Mouse (Mus musculus) intestine, embryonic 16.5 days (tissue): Measurements from ENCODE around the gene Ccs. TPM values are rescaled to one million over a fixed set of nuclear protein-coding genes. Genes with fewer than 3 reads are reported as not detected.

Experiments used
- polyA plus RNA-seq: library from polyadenylated mRNA; unstranded; fragments of >200 nt; fragmentation: Nextera tagmentation; extraction: Ambion mirVana; gene quantifications from 2 replicates; pipeline ENCODE4 v1.2.1, GENCODE M21; 2015

Gene Ccs
- polyA plus RNA-seq, 1 experiment from 2014 or later, result 65.8 TPM

Other genes starting within 250 kb of the Ccs start
- 2.7 and 4.0 TPM in 2 replicates for gene Lrfn4, start 223.7 kb downstream of the Ccs start, polyA plus RNA-seq
- 66.0 and 69.2 TPM in 2 replicates for gene Rce1, start 213.7 kb downstream of the Ccs start, polyA plus RNA-seq
- gene Gm960, start 140.7 kb downstream of the Ccs start, polyA plus RNA-seq, result 1.1 and 2.1 TPM in 2 replicates
- gene Sptbn2, start 128.2 kb downstream of the Ccs start, polyA plus RNA-seq, result 0.77 and 0.88 TPM in 2 replicates
- gene Rbm4b, start 82.8 kb downstream of the Ccs start, polyA plus RNA-seq, result 38.5 and 41.6 TPM in 2 replicates
- 47.3 and 49.4 TPM in 2 replicates for gene Rbm4, start 45.4 kb downstream of the Ccs start, polyA plus RNA-seq
- 29.4 and 30.1 TPM in 2 replicates for gene Gm21992, start 27.7 kb downstream of the Ccs start, polyA plus RNA-seq
- 73.1 and 77.0 TPM in 2 replicates for gene Rbm14, start 27.7 kb downstream of the Ccs start, polyA plus RNA-seq
- gene Ccdc87, start within 50 bp of the Ccs start, polyA plus RNA-seq, result 0.06 TPM in 1 of 2 replicates, not detected in the other
- 24.0 and 26.3 TPM in 2 replicates for gene Ctsf, start 15.8 kb upstream of the Ccs start, polyA plus RNA-seq
- gene Actn3, start 38.6 kb upstream of the Ccs start, polyA plus RNA-seq, result 1.1 and 1.3 TPM in 2 replicates
- 10.9 and 11.1 TPM in 2 replicates for gene Zdhhc24, start 39.3 kb upstream of the Ccs start, polyA plus RNA-seq
- 2.4 and 2.8 TPM in 2 replicates for gene Bbs1, start 67.3 kb upstream of the Ccs start, polyA plus RNA-seq
- gene Dpp3, start 89.0 kb upstream of the Ccs start, polyA plus RNA-seq, result 137 and 138 TPM in 2 replicates
- 1.3 and 1.6 TPM in 2 replicates for gene Peli3, start 103.8 kb upstream of the Ccs start, polyA plus RNA-seq
- gene Mrpl11, start 122.8 kb upstream of the Ccs start, polyA plus RNA-seq, result 88.1 and 98.2 TPM in 2 replicates
- gene Npas4, start 151.0 kb upstream of the Ccs start, polyA plus RNA-seq, result 0.13 and 0.22 TPM in 2 replicates
- gene Slc29a2, start 184.5 kb upstream of the Ccs start, polyA plus RNA-seq, result 4.5 and 5.4 TPM in 2 replicates
- 34.2 and 39.3 TPM in 2 replicates for gene B4gat1, start 199.5 kb upstream of the Ccs start, polyA plus RNA-seq
- gene AC124502.3, start 199.6 kb upstream of the Ccs start, polyA plus RNA-seq, result 0.92 and 1.5 TPM in 2 replicates
- gene Brms1, start 202.0 kb upstream of the Ccs start, polyA plus RNA-seq, result 43.7 and 44.1 TPM in 2 replicates
- 2.5 and 2.8 TPM in 2 replicates for gene Rin1, start 211.1 kb upstream of the Ccs start, polyA plus RNA-seq
- gene Cd248, start 228.7 kb upstream of the Ccs start, polyA plus RNA-seq, result 42.8 and 49.6 TPM in 2 replicates
- 4.7 and 5.1 TPM in 2 replicates for gene Tmem151a, start 246.2 kb upstream of the Ccs start, polyA plus RNA-seq
- 155 and 176 TPM in 2 replicates for gene Yif1a, start 249.2 kb upstream of the Ccs start, polyA plus RNA-seq